Mouse (Mus musculus) kidney, embryonic 14.5 days (tissue): Measurements from ENCODE around the gene 2010111I01Rik. TPM values are rescaled to one million over a fixed set of nuclear protein-coding genes. Genes with fewer than 3 reads are reported as not detected.
A peak's percentile ranks its signal among the peaks of the same experiment; 100 is the strongest.

Experiments
- ATAC-seq: fragments of 200-750 bp; cut with Nextera tagmentation; 2 replicates; pipeline ENCODE4 v1.8.0; 2017; ENCODE audit warnings: moderate number of reproducible peaks, mild to moderate bottlenecking, moderate TSS enrichment, moderate library complexity; ENCODE audit not compliant: low FRiP score, low TSS enrichment
- H3K27ac ChIP-seq: fragments of 300-500 bp; sonication (generic); 2 replicates; pipeline ENCODE4 v1.5.1; 2014; ENCODE audit warnings: low read depth, mild to moderate bottlenecking, low read length, moderate library complexity, mixed read lengths
- H3K27me3 ChIP-seq: fragments of 300-500 bp; sonication (generic); 2 replicates; pipeline ENCODE4 v1.6.1; 2014; ENCODE audit warnings: mild to moderate bottlenecking, low read length; ENCODE audit not compliant: control insufficient read depth, insufficient read depth
- H3K36me3 ChIP-seq: fragments of 300-500 bp; sonication (generic); 2 replicates; pipeline ENCODE4 v1.6.1; 2014; ENCODE audit warnings: low read length, mixed read lengths; ENCODE audit not compliant: control insufficient read depth, insufficient read depth
- H3K4me1 ChIP-seq: fragments of 300-500 bp; sonication (generic); 2 replicates; pipeline ENCODE4 v1.6.1; 2014; ENCODE audit warnings: low read length, mixed read lengths; ENCODE audit not compliant: control insufficient read depth, insufficient read depth
- H3K4me2 ChIP-seq: fragments of 300-500 bp; sonication (generic); replicated peaks from 2 replicates; pipeline ENCODE4 v1.6.1; 2014; ENCODE audit warnings: low read depth, mild to moderate bottlenecking, low read length
- H3K4me3 ChIP-seq: fragments of 300-500 bp; sonication (generic); 2 replicates; pipeline ENCODE4 v1.5.1; 2014; ENCODE audit warnings: mild to moderate bottlenecking, low read length
- H3K9ac ChIP-seq: fragments of 300-500 bp; sonication (generic); 2 replicates; pipeline ENCODE4 v1.6.1; 2014; ENCODE audit warnings: low read depth, mild to moderate bottlenecking, low read length, moderate library complexity
- H3K9me3 ChIP-seq: fragments of 300-500 bp; sonication (generic); 2 replicates; pipeline ENCODE4 v1.6.1; 2016; ENCODE audit warnings: low read length; ENCODE audit not compliant: control insufficient read depth
- WGBS: fragments of 180-500 bp; shearing (Covaris S2); extraction: QIAGEN DNeasy Blood & Tissue Kit; methylation state at CpG from one replicate; pipeline ENCODE4 v1.1.7; 2014; 5-methylcytosine and 5-hydroxymethylcytosine counted together
- polyA plus RNA-seq: library from polyadenylated mRNA; unstranded; fragments of >200 nt; fragmentation: Nextera tagmentation; extraction: Ambion mirVana; gene quantifications from 2 replicates; pipeline ENCODE4 v1.2.1, GENCODE M21; 2014

2010111I01Rik gene
- polyA plus RNA-seq, 1 experiment from 2014 or later, result 153 TPM

DNA sequence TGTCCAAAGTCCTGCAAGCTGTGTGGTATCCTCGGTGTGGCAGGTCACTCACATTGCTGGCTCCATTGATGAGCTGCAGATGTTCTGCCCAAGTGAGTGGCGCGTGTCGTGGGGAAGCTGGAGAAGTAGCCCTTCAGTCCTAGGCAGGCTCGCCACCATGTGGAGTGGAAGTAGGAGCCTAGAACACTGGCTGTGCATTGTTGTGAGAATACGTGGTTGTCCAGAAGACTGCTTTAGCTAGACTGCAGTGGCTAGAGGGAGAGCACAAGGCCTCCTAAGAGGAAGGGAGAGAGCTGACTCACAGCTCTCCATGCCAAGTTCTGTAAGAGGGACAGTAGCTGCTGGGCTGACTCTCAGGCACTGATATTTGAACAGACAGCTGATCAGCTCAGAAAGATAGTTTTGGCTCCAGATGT lies 293.5 kb downstream of the 2010111I01Rik start:
- Histone ChIP-seq H3K27ac (no peak overlapping the region), H3K27me3 (no peaks in the 10 kb centered on the region), H3K9ac (no peak overlapping the region), H3K36me3 (peaks cover 19% of the 10 kb centered on the region), H3K4me2 (no peak overlapping the region), H3K9me3 (no peaks in the 10 kb centered on the region), H3K4me1 (peaks cover 64% of the 10 kb centered on the region), H3K4me3 (no peak overlapping the region)
- 75% methylated on average over 6 of the region's 6 CpGs for WGBS
- no peak for ATAC-seq

DNA sequence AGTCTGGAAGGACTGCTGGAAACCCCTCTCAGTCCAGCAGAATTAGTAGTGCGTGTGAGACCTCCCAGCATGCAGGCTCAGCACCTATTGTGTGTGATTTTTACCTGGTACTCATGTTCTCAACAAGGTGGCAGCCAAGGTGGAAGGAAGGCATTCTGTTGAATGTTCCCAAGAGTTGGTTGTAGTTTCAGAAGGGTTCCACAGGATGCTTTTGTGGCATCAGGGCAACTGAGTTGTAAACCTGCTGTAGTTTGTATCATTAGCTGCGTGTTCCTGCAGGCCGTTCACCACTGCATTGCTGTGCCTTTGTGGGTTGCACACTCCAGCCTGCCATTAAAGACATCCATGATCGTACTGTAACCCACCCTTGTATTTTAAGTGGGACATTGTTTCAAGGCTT lies 294.0 kb downstream of the 2010111I01Rik start:
- no peak for ATAC-seq
- Histone ChIP-seq H3K9me3 (no peaks in the 10 kb centered on the region), H3K4me2 (no peak overlapping the region), H3K4me3 (no peak overlapping the region), H3K27ac (no peak overlapping the region), H3K27me3 (no peaks in the 10 kb centered on the region), H3K36me3 (peaks cover 19% of the 10 kb centered on the region), H3K4me1 (peaks cover 59% of the 10 kb centered on the region), H3K9ac (no peak overlapping the region; the same call in 1 of the 2 replicates)
- 81% methylated on average over 4 of the region's 4 CpGs for WGBS

DNA sequence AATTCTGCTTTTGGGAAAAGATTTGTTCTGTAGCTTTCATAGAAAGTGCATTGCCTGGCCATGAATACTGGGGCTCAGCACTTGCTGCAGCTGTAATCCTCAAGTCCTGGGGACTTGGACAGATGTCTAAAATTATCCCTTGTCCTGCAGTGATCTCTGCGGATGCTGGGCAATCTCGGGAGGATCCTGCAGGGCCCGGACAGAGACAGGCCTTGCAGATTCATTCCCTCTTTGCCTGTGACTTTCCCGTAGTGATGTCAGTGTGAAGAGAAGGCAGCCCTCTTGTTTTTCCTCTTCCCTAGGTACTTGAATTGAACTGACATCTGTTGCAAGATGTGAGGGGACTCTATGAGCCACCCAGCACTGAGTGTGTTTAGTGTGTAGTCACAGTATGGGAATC lies 295.4 kb downstream of the 2010111I01Rik start:
- no peak overlapping the region for H3K9ac ChIP-seq
- no peaks in the 10 kb centered on the region for H3K27me3 ChIP-seq
- no peak for ATAC-seq
- no peak overlapping the region for H3K4me3 ChIP-seq
- no peak overlapping the region; the same call in 1 of the 2 replicates for H3K27ac ChIP-seq
- peaks cover 12% of the 10 kb centered on the region for H3K36me3 ChIP-seq
- H3K4me2 ChIP-seq, result no peak overlapping the region
- peaks cover 49% of the 10 kb centered on the region for H3K4me1 ChIP-seq
- H3K9me3 ChIP-seq, result no peaks in the 10 kb centered on the region
- WGBS, result 27% methylated on average over 4 of the region's 4 CpGs

DNA sequence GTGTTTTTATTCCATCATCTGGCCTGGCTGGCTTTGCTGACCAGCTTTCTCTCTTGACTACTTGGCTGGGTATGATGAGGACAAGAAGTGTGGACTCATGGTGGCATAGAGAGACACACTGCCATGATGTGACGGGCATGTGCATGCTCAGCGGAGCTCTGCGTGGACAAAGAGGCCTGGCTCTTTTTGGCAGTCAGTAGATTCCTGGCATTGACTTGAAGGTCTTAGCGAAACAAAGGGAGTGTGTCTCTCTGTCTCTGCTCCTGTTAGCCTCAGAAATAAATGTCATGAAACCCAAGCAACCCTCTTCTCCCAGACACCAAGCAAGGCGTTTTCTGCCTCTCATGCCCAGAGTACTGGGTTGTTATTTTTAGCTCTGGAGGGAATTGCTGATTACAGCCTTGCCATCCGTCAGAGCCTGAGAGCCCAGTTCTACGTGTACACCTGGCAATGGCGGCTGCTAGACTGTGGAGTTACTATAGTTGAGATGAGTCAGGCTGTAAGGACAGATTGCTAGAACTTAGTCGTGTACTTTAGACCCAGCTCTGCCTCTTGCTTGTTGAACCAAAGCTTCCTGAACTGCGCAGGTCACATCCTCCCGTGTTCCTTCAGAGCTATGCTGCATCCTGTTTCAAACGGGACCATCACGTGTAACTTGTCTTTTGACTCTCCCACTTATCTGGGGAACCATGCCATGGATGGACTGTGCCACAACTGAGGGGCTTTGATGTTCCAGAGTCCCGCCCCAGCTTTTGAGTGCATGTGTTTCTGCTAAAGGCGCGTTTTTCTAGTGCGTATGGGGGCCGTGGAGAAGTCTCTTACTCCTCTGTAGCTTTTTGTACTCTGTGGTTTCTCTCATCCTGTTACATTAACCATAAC lies 296.3 kb downstream of the 2010111I01Rik start:
- no peaks in the 10 kb centered on the region for H3K27me3 ChIP-seq
- H3K4me1 ChIP-seq, result peaks cover 40% of the 10 kb centered on the region
- no peaks in the 10 kb centered on the region for H3K9me3 ChIP-seq
- H3K36me3 ChIP-seq, result peaks cover 12% of the 10 kb centered on the region; the same call in 1 of the 2 replicates
- no peak for ATAC-seq
- no peak overlapping the region for H3K9ac ChIP-seq
- peak overlapping the region; percentile 71 for H3K27ac ChIP-seq
- 51% methylated on average over 18 of the region's 18 CpGs for WGBS
- H3K4me2 ChIP-seq, result no peak overlapping the region
- no peak overlapping the region for H3K4me3 ChIP-seq

DNA sequence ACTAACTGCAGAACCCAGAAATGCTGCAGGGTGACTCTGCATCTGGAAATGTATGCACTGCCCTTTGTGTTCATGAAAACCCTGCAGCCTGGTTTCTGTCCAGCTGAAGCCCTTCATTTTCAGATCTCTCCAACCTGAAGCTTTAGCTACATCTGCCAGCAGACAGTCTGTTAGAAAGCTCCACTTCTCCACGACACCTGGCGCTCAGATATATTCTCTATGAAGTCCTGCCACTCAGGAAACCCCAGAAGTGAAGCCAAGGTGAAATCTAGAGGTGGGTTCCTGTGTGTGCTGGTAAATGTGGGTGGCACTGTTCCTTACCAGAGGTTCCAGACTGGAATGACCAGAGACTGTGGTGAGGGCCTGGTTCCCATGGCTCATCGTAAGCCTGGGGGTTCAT lies 297.0 kb downstream of the 2010111I01Rik start:
- no peak overlapping the region for H3K4me3 ChIP-seq
- 89% methylated on average over 3 of the region's 3 CpGs for WGBS
- ATAC-seq, result no peak
- H3K4me1 ChIP-seq, result peaks cover 38% of the 10 kb centered on the region
- peaks cover 12% of the 10 kb centered on the region; the same call in 1 of the 2 replicates for H3K36me3 ChIP-seq
- no peaks in the 10 kb centered on the region for H3K27me3 ChIP-seq
- H3K9me3 ChIP-seq, result no peaks in the 10 kb centered on the region
- H3K9ac ChIP-seq, result no peak overlapping the region
- H3K27ac ChIP-seq, result peak overlapping the region; percentile 71; the same call in 1 of the 2 replicates
- H3K4me2 ChIP-seq, result no peak overlapping the region

DNA sequence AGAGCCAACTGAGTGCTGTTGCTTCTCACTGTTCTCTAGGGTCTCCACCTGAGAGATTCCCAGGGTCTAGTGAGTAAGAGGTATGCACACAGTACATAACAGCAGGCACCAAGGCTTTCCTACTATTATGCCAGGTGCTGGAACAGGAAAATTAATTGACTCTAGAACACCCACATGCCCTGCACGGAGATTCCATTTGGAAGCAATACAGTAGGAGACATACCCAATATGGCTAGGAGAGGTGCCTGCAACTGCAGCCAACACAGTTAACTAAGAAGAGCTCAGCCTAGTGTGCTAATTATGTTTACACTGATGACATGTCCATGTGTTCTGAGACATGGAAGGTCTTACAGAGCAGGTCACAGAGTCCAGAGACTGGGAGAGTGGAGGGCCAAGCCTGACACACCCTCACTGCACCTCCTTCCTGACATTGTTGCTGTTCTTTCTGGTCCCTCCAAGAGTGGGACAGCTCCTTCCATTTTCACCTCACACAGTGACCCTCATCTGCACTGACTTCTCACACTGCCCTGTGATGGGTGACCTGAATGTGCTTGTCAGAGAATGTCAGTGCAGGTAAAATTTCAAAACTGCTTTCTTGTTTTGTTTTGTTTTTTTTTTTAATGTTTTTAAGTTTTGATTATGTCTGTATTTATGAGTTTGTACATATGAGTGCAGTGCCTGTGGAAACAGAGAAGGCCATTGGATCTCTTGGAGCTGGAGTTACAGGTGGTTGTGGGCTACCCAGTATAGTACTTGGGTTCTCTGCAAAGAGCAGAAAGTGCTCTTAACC lies 297.7 kb downstream of the 2010111I01Rik start:
- ATAC-seq, result no peak
- 62% methylated on average over 1 of the region's 1 CpGs for WGBS
- no peak overlapping the region for H3K27ac ChIP-seq

DNA sequence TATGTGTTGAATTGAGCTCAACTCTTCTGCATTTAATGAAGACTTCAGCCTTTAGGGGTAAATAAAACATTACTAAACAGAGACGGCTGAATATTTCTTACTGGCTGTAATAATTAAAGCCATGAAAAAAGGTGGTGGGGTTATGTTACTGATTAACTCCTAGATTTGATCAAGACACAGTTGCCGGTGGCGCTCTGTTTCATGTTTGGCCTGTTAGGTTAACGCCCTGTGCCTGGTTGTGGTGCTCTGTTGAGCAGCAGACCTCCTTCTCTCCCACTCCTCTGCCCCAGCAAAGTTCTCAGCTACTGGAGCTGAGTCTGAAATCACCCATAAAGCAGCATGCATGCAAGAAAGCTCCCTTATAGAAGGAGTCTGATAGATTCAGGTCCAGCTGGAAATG lies 303.7 kb downstream of the 2010111I01Rik start:
- no peak for ATAC-seq
- Histone ChIP-seq H3K4me1 (peaks cover 32% of the 10 kb centered on the region), H3K4me2 (no peak overlapping the region), H3K9ac (no peak overlapping the region), H3K36me3 (no peaks in the 10 kb centered on the region), H3K9me3 (no peaks in the 10 kb centered on the region), H3K4me3 (no peak overlapping the region), H3K27me3 (no peaks in the 10 kb centered on the region), H3K27ac (peak overlapping the region; percentile 73; the same call in 1 of the 2 replicates)
- 42% methylated on average over 4 of the region's 4 CpGs for WGBS

More for the DNA sequence above, 297.7 kb downstream of the 2010111I01Rik start:
- Histone ChIP-seq H3K9me3 (no peaks in the 10 kb centered on the region), H3K4me3 (no peak overlapping the region), H3K9ac (no peak overlapping the region), H3K4me2 (no peak overlapping the region), H3K27me3 (no peaks in the 10 kb centered on the region), H3K36me3 (peaks cover 12% of the 10 kb centered on the region; the same call in 1 of the 2 replicates), H3K4me1 (peaks cover 41% of the 10 kb centered on the region)

DNA sequence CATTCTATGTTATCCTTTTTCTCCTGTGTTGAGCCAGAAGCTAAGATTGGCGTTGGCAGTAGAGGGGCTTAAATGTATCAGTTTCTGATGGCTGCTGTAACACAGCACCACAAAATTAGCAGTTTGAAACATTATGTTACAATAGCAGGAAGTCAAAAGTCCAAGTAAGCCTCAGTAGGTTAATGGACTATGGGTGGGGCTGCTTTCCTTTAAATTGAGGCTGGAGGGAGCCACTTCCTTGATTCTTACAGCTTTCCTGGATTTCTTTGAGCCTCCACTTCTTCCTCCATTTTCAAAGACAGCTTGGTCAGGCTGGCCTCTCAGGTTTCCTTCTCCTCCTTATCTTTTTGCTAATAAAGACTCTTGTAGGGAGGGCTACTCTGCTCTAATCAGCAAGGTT lies 304.1 kb downstream of the 2010111I01Rik start:
- no peak for ATAC-seq
- Histone ChIP-seq H3K36me3 (no peaks in the 10 kb centered on the region), H3K27ac (peak overlapping the region; percentile 73; the same call in 1 of the 2 replicates), H3K9me3 (no peaks in the 10 kb centered on the region), H3K4me3 (no peak overlapping the region), H3K4me2 (no peak overlapping the region), H3K4me1 (peaks cover 33% of the 10 kb centered on the region), H3K27me3 (no peaks in the 10 kb centered on the region), H3K9ac (no peak overlapping the region)
- 63% methylated on average over 1 of the region's 1 CpGs for WGBS
